Mouse (Mus musculus) embryonic facial prominence, embryonic 14.5 days (tissue): ENCODE data around the gene Lmntd1. TPM values are rescaled to one million over a fixed set of nuclear protein-coding genes. Genes with fewer than 3 reads are reported as not detected.

Experiments used
- ATAC-seq: fragments of 200-750 bp; cut with Nextera tagmentation; 2 replicates; pipeline ENCODE4 v1.8.0; 2017; ENCODE audit warnings: low read depth, moderate number of reproducible peaks, moderate TSS enrichment
- DNase-seq: peaks from one replicate; pipeline ENCODE4 v3.0.0-alpha.2; 2015; ENCODE audit warnings: low spot score
- H3K27ac ChIP-seq: fragments of 300-500 bp; sonication (generic); replicated peaks from 2 replicates; pipeline ENCODE4 v1.5.1; 2014; ENCODE audit warnings: low read depth, mild to moderate bottlenecking, low read length, moderate library complexity
- H3K27me3 ChIP-seq: fragments of 300-500 bp; sonication (generic); replicated peaks from 2 replicates; pipeline ENCODE4 v1.6.1; 2014; ENCODE audit warnings: low read length; ENCODE audit not compliant: control insufficient read depth, insufficient read depth
- H3K36me3 ChIP-seq: fragments of 300-500 bp; sonication (generic); 2 replicates; pipeline ENCODE4 v1.6.1; 2014; ENCODE audit warnings: low read length, mixed read lengths; ENCODE audit not compliant: control insufficient read depth, insufficient read depth
- H3K4me1 ChIP-seq: fragments of 300-500 bp; sonication (generic); 2 replicates; pipeline ENCODE4 v1.6.1; 2014; ENCODE audit warnings: antibody characterized with exemption, low read length; ENCODE audit not compliant: control insufficient read depth, insufficient read depth
- H3K4me2 ChIP-seq: fragments of 300-500 bp; sonication (generic); 2 replicates; pipeline ENCODE4 v1.6.1; 2014; ENCODE audit warnings: low read depth, mild to moderate bottlenecking, low read length, moderate library complexity, mixed read lengths
- H3K4me3 ChIP-seq: fragments of 300-500 bp; sonication (generic); 2 replicates; pipeline ENCODE4 v1.5.1; 2014; ENCODE audit warnings: low read depth, mild to moderate bottlenecking, low read length
- H3K9ac ChIP-seq: fragments of 300-500 bp; sonication (generic); 2 replicates; pipeline ENCODE4 v1.6.1; 2014; ENCODE audit warnings: low read depth, mild to moderate bottlenecking, low read length, moderate library complexity, mixed read lengths
- H3K9me3 ChIP-seq: fragments of 300-500 bp; sonication (generic); 2 replicates; pipeline ENCODE4 v1.6.1; 2016; ENCODE audit warnings: low read length; ENCODE audit not compliant: control insufficient read depth
- WGBS: fragments of 180-500 bp; shearing (Covaris S2); extraction: QIAGEN DNeasy Blood & Tissue Kit; methylation state at CpG from one replicate; pipeline ENCODE4 v1.1.7; 2014; 5-methylcytosine and 5-hydroxymethylcytosine counted together
- polyA plus RNA-seq: library from polyadenylated mRNA; unstranded; fragments of >200 nt; fragmentation: Nextera tagmentation; extraction: Ambion mirVana; gene quantifications from 2 replicates; pipeline ENCODE4 v1.2.1, GENCODE M21; 2014

Gene Lmntd1
- polyA plus RNA-seq, 1 experiment from 2014 or later: 1.3 TPM

DNA sequence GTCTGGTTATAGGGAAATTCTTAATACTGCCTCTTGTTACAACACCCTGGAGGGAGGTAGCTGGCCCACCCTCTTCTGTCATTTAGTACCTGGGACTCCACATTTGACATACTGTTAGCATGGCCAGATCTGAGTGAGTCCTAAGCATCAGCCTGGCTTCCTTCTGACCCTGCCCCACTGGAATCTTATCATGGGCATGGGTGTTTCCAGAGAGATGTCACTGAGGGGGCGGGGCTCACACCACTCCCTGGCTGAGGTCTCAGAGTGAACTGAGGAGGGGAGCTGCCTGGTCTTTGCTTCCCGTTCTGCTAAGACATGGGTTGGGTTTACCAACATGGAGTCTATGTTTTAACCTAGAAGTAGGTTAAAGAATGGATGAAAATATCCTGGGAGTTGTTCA is 37.9 kb upstream of the Lmntd1 start:
- WGBS: 73% methylated on average over 2 of the region's 2 CpGs
- no peak overlapping the region for H3K4me2 ChIP-seq
- DNase-seq (no peak), ATAC-seq (no peak)
- 0 out of 2 replicates have a peak, but pooled peaks cover 10% of the 10 kb centered on the region for H3K9me3 ChIP-seq
- no peak overlapping the region for H3K4me3 ChIP-seq
- no peaks in the 10 kb centered on the region for H3K27me3 ChIP-seq
- no peaks in the 10 kb centered on the region for H3K36me3 ChIP-seq
- no peaks in the 10 kb centered on the region for H3K4me1 ChIP-seq
- H3K9ac ChIP-seq: no peak overlapping the region
- H3K27ac ChIP-seq: no peak overlapping the region

DNA sequence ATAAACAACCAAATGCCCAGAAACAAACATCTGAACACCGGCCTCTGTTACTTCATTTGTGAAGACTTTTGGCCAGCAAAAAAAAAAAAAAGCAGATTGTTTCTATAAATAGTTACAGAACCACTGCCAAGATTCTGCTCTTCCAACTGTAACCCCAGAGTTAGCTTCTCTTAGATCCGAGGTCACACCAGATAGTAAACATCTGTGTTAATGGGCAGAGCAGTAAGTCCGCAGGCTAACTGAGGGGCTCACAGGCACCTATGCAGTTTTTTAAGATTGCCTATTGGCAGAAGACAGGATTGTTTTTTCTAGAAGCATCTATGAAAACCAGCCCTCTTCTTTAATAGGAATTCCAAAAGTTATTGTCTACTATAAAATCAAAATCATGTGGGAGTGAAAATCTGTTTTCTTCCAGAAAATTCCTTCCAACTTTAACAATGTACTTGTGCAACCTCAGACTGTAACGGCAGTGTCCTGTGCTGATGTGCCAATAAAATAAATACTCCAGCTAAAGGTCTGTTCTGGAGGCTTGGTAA is 26.9 kb upstream of the Lmntd1 start:
- ATAC-seq: no peak
- Histone ChIP-seq H3K4me1 (no peaks in the 10 kb centered on the region), H3K27me3 (no peaks in the 10 kb centered on the region), H3K4me3 (no peak overlapping the region), H3K4me2 (no peak overlapping the region), H3K9ac (no peak overlapping the region), H3K27ac (peak overlapping the region; percentile 39; the same call in 1 of the 2 replicates), H3K9me3 (peaks cover 9% of the 10 kb centered on the region; the same call in 1 of the 2 replicates), H3K36me3 (no peaks in the 10 kb centered on the region)
- 48% methylated on average over 4 of the region's 4 CpGs for WGBS
- peak; percentile 76 for DNase-seq

DNA sequence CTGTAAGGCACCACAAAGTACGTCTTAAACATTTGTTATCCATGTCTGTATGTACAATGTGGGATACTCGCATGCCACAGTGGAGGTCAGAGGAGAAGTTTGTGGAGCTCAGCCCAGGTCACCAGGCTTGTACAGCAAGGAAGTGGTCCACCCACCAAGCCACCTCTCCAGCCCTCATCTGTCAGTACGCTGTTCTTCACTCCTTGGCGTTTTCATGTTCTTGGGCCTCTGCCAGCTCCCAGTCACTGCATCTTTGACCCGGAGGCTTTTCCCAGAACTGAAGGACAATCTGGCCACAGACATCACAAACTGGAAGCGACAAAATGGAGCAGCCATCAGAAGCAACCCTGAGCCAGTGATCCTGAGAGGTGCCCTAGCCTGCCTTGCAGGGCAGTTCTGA is 24.1 kb upstream of the Lmntd1 start:
- WGBS: 78% methylated on average over 6 of the region's 6 CpGs
- H3K4me3 ChIP-seq: no peak overlapping the region
- no peak overlapping the region for H3K4me2 ChIP-seq
- H3K9ac ChIP-seq: no peak overlapping the region
- no peaks in the 10 kb centered on the region for H3K36me3 ChIP-seq
- peaks cover 9% of the 10 kb centered on the region; the same call in 1 of the 2 replicates for H3K9me3 ChIP-seq
- H3K27ac ChIP-seq: no peak overlapping the region
- H3K4me1 ChIP-seq: no peaks in the 10 kb centered on the region
- ATAC-seq (no peak), DNase-seq (no peak)
- H3K27me3 ChIP-seq: no peaks in the 10 kb centered on the region

DNA sequence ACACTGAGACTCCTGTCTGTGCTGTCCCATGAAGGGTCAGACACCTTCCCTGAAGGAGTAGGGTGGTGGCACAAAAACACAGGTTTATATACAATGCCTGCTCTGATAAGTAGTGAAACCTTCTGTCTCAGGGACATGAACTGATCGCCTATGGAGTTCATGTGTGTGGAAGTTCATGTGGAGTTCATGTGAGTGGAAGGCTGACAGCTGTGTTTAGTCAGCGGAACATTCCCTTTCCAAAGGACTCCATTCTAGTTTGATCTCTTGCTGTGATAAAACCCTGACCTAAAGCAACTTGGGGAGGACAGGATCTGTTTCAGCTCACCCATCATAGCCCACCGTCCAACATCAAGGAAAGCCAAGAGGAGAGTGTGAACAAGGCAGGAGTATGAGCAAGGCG is 22.6 kb upstream of the Lmntd1 start:
- DNase-seq (no peak), ATAC-seq (no peak)
- no peaks in the 10 kb centered on the region for H3K36me3 ChIP-seq
- WGBS: 54% methylated on average over 4 of the region's 4 CpGs
- no peak overlapping the region for H3K4me2 ChIP-seq
- H3K4me3 ChIP-seq: no peak overlapping the region
- H3K9ac ChIP-seq: no peak overlapping the region
- no peak overlapping the region for H3K27ac ChIP-seq
- H3K9me3 ChIP-seq: peaks cover 9% of the 10 kb centered on the region; the same call in 1 of the 2 replicates
- H3K4me1 ChIP-seq: no peaks in the 10 kb centered on the region
- H3K27me3 ChIP-seq: no peaks in the 10 kb centered on the region

DNA sequence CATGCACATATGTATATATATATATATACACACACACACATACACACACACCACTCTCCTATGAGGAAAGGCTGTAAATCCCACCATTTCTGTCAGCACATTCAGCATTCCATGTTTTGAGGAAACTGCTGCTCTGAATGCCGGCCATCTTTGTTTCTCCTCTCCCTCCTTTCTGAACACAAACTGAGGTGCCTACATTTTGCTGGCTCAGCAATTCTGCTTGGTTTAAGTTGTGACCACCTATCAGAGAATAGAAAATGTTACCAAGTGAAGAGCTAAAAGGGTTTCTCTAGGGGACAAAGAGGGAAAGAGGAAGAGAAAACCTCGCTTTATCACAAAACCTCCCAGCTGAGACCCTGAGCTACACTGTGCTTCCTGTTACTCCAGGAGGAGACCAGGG is 20.3 kb upstream of the Lmntd1 start:
- H3K27ac ChIP-seq: no peak overlapping the region
- WGBS: 90% methylated on average over 2 of the region's 2 CpGs
- no peak overlapping the region for H3K4me3 ChIP-seq
- no peak overlapping the region for H3K9ac ChIP-seq
- no peak for DNase-seq
- H3K4me2 ChIP-seq: no peak overlapping the region
- peaks cover under 1% of the 10 kb centered on the region; the same call in 1 of the 2 replicates for H3K9me3 ChIP-seq
- no peaks in the 10 kb centered on the region for H3K36me3 ChIP-seq
- no peak for ATAC-seq
- no peaks in the 10 kb centered on the region for H3K4me1 ChIP-seq
- no peaks in the 10 kb centered on the region for H3K27me3 ChIP-seq

DNA sequence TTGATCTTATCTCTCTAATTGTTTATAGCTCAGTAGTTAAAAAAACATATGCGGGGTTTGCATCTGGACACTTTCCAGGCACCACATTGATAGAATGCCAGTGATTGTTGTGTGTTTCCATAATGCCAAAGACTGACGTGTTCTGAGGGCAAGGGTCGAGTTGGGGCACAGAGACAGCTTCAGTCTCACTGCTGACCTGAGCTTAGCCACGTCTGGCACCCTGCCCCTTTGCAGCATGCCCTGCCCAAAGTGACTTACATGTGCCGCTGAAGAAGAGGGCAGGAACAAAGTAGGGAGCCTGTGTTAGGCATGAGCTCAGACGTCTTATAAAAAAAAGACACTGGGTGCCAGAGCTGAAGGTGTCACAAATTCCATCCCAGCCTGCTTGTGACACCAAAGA is 16.1 kb upstream of the Lmntd1 start:
- Histone ChIP-seq H3K27ac (no peak overlapping the region), H3K9ac (no peak overlapping the region), H3K4me3 (no peak overlapping the region), H3K36me3 (no peaks in the 10 kb centered on the region), H3K27me3 (no peaks in the 10 kb centered on the region), H3K4me2 (no peak overlapping the region), H3K4me1 (no peaks in the 10 kb centered on the region), H3K9me3 (no peaks in the 10 kb centered on the region)
- WGBS: 49% methylated on average over 6 of the region's 6 CpGs
- DNase-seq: no peak
- no peak for ATAC-seq

DNA sequence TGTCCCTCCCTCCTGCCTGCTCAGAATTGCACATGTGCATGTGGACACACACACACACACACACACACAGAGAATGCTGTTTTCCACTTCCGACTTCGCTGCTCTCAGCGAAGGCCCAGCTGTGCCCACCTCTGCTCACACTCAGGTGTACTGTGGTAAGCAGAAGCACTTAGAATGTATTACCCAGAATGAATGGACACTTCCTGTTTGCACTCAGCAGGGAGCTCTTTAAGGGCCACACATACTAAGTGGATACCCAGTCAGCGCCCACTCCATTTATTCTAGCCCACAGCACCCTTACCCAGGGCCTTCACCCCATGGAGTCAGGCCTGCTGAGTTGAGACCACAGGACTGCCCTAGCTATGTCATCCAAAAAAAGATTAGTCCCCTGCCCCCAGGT is 9.0 kb upstream of the Lmntd1 start:
- 81% methylated on average over 4 of the region's 4 CpGs for WGBS
- H3K9ac ChIP-seq: no peak overlapping the region

DNA sequence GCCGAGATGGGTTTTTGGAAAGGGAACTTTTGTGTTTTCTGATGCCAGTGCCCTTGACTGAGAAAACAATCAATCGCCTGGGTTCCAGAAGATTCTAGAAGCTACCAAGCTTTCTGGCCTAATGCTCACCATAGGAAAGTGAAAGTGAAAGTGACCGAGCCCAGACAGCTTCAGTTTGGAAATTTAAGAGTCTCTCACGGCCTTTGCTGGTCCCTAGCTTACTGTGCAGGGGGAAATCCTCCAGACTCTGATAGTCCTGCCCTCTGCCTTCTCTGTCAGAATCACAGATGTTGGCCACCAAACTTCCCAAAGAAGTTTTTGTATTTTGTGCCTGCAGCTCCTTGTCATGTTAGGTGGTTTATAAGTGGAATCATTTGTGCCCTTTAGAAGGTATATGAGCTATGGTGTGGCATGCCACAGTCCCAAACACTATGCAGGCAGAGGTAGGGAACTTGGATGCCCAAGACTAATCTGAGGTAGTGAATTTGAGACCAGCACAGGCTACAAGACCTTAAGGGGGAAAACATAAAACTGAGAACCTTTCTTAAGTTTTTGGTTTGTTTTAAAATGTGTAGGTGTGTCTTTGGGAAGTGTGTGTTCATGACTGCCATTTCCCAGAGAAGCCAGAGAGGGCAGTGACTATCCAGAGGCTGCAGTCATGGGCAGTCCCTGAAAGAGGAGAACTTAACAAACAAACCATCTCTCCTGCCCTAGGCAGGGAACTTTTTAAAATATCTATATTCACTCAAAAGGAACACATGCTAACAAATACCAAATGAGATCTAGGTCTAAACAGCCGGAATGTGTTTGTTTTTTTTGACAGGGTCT is 2.5 kb upstream of the Lmntd1 start:
- H3K4me2 ChIP-seq: no peak overlapping the region
- no peaks in the 10 kb centered on the region for H3K27me3 ChIP-seq
- 78% methylated on average over 5 of the region's 5 CpGs for WGBS
- no peaks in the 10 kb centered on the region for H3K4me1 ChIP-seq
- H3K9ac ChIP-seq: no peak overlapping the region
- no peak overlapping the region for H3K4me3 ChIP-seq
- H3K27ac ChIP-seq: no peak overlapping the region
- H3K9me3 ChIP-seq: no peaks in the 10 kb centered on the region
- ATAC-seq (no peak), DNase-seq (no peak)
- no peaks in the 10 kb centered on the region for H3K36me3 ChIP-seq

More for the DNA sequence above, 9.0 kb upstream of the Lmntd1 start:
- Histone ChIP-seq H3K4me2 (no peak overlapping the region), H3K27ac (no peak overlapping the region), H3K4me1 (no peaks in the 10 kb centered on the region), H3K9me3 (no peaks in the 10 kb centered on the region), H3K36me3 (no peaks in the 10 kb centered on the region), H3K27me3 (no peaks in the 10 kb centered on the region), H3K4me3 (no peak overlapping the region)
- ATAC-seq (no peak), DNase-seq (no peak)
